Mouse (Mus musculus) layer of hippocampus, postnatal 25 days (tissue): ENCODE measurements at regions not wholly inside any gene's neighbourhood (a gene's known extent, or its start where the extent isn't known, plus 50 kb on each side); places are given as distances from the start of the nearest gene placed in this dataset.
"Not testable (repeated sequence)": the region's sequence is repeated elsewhere in the genome, so short reads cannot be mapped to it uniquely, and the experiment has no call there.

Experiments
- DNase-seq, 2 experiments: peaks; one replicate each; pipeline ENCODE4 v3.0.0; 2022; ENCODE audit warnings: mixed read lengths in 2 of 2, low spot score in 1 of 2; ENCODE audit errors: extremely low spot score in 1 of 2

GRCm38 (mm10) chr1:12519601-12520000, 1105.7 kb downstream of the A830018L16Rik start:
- DNase-seq: no peak

DNA sequence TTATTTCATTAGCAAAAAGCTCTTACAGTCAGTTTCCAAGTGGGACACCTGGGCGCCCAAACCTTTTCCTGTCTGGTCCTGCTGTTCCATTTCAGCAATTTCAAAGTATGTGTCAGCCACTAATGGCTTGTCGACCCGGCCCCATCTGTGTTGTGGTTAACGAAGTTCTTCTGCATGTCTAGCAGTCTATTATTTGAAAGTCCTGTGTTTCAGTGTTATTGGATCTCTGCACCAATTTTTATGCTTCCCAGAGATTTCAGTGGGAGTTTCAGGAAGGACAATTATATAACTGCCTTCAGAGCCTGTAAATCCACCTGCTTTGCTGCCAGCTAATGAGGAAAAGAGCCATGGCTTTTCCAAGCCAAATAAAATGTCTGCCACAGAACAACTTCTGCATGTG, 1142.0 kb downstream of the A830018L16Rik start:
- DNase-seq: peak in 1 of 2 experiments; percentile 12

DNA sequence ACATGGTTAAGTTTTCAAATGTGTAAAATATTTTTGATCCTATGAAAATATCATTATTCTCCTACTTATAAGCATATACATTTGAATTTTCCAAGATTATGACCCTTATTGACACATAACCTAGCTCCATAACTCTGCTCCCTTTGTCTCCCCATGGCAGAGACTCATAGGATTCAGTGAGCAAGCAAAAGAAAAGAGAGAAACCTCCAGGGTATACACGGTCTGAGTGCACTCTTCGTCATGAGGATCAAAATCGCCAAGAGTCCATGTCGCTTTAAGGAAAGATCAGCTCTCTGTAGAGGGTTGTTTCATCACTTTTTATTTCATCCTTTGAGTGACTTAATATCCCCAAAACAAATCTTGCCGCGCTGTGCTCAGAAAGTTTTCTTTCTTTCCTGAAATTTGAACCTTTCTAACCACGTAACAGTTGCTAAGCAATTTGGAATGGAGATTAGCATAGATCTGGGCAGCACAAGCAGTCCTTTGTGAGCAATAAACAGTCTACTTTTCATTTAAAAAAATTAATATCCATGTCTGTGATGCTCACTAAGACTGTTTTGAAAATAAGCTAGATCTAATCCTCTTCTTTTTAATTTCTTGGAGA, 1158.0 kb downstream of the A830018L16Rik start:
- DNase-seq: no peak

- DNase-seq: no peak
Measured at GRCm38 (mm10) chr1:12572770-12573169, 1158.9 kb downstream of the A830018L16Rik start.

- DNase-seq: no peak
Measured at GRCm38 (mm10) chr1:12574274-12574673, 1160.4 kb downstream of the A830018L16Rik start.

DNA sequence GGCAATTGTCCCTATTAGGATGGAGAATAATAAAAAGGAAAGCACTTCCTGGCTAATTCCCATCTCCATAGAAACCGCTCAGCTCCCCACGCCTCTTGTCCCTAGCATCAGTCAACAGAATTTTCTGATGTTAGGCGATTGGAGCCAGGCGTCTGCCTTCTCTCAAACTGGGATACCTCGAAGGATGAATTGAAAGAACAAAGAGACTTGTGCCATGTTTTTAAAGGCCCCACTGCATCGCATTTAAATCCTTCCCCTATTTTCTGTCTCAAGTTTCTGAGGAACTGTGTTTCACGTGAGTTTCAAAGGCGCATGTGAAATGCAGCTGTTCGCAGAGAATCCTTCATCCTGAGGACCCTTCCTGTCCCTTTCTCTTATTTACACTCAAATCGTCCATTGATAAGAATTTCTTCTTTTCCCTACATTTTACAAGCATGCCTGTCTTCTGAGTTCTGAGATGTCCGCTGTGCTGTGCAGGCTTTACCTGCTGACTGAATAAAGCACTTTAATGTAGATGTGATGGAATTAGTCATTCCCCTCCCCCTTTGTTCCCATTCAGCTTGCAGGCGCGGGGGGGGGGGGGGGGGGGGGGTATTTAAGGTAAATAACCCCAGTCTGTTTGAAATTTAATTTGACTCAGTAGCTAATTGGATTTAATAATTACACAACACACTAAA, 1163.3 kb downstream of the A830018L16Rik start:
- no peak for DNase-seq

GRCm38 (mm10) chr1:12577978-12578377, 1164.1 kb downstream of the A830018L16Rik start:
- DNase-seq: no peak

- DNase-seq: no peak
Measured at GRCm38 (mm10) chr1:12583012-12583411, 1169.1 kb downstream of the A830018L16Rik start.

DNA sequence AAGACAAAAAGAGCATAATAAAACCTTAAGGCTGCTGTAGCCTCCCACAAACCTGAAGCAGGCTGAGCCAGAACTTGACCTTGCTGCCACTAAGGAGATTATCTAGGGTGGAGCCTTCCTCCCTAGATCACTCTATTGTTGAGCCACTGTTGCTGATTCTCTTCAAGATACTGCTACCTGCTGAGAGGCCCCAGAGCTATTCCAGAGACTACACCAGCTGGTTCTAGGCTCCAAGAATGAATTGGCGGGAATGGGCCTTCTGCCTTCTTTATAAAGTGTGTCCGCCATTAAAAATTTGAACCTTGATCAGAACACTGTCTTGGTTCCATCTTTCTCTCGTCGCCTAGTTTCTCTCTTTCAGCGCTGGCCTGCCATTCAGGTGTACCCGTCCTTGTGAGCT, 1173.1 kb downstream of the A830018L16Rik start:
- not testable (repeated sequence) for DNase-seq

GRCm38 (mm10) chr1:12612102-12612501, 1198.2 kb downstream of the A830018L16Rik start:
- no peak for DNase-seq

DNA sequence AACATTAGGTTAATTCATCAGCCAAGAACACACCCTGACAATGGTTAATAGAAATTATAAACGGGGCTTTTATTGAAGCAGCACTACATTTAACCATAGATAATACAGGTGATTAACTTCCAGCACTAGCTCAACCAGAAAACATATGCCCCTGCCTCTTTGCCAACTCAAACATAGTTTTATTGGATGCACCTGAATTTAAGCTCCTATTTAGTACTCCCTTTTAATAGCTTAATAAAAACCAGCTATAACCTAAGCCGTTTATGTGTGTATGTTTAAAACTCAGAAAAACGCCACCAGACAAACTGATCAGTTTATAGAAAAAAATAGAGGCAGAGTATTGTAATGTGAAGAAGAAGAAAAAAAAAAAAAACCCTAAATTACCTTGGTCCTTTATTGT, 1201.4 kb downstream of the A830018L16Rik start:
- no peak for DNase-seq

DNA sequence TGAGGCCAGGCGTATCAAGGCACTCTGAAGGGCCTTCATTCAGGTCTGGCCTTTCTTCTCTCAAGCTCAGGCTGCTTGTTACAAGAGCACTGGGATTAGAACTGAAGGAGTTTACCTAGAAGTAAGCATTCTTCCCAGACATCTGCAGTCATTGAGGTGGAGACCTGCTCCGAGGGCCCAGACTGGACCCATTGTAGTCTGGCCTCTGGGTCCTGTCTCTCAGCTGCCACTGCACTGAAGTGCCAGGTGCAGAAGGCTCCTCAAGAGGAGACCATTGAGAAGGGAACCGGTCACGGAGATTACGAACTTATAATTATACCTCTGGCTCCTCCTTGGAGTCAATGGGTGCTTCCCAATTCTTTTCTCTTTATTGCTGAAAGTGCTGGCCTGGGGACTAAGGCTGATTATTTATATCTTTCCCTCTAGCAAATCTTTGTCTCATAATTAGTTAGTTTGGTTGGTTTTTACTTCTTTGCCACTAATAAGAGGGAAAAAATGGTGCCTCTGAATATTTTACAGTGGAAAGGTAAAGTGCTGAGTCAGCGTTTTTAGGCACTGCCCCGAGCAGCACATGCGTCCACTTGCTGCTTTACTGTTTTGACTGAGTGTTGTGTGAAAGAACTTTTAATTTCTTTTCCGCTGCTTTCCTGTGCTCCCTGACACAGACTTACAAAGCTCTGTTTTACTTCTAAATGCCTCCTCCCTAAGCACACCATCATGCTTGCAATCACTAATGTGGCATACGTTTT, 1202.0 kb downstream of the A830018L16Rik start:
- no peak for DNase-seq

GRCm38 (mm10) chr1:12619981-12620380, 1206.1 kb downstream of the A830018L16Rik start:
- DNase-seq: no peak

- DNase-seq: no peak
Measured at GRCm38 (mm10) chr1:12620825-12621224, 1206.9 kb downstream of the A830018L16Rik start.

DNA sequence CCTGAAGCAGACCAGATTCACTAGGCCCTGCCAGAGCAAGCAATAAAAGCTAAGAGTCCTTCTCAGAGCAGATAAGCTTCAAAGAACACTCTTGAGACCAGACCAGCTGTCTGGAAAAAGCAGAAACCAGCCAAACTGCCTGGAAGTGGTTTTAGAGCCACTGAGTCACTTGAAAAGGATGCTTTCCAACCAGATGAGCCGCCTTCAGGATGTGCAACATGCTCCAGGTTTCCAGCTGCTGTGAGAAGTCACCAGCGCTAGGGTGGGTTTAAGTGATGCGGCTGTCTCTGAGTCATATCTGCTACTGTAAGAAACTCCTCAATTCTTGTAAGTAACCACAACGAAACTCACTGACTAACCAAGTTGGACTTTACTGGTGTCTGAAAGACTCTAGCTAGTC, 1209.3 kb downstream of the A830018L16Rik start:
- DNase-seq: no peak

DNA sequence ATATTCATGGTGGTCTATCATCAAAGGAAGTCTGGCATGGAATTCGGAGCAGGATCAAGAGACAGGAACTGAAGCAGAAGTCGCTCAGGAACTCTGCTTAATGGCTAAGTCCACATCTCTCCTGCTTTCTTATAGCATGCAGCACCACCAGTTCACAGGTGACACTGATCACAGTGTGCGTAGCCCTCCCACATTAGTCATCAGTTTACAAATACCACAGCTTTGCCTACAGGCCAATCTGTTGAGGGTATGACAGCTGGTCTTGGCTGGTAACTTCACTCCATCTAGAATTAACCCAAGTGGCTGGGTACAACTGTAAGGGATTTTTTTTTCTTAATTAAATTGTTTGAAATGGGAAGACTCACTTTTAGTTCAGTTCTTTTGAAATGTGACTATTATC, 1219.1 kb downstream of the A830018L16Rik start:
- no peak for DNase-seq

GRCm38 (mm10) chr1:12636326-12637147, 1222.6 kb downstream of the A830018L16Rik start:
- DNase-seq: no peak

DNA sequence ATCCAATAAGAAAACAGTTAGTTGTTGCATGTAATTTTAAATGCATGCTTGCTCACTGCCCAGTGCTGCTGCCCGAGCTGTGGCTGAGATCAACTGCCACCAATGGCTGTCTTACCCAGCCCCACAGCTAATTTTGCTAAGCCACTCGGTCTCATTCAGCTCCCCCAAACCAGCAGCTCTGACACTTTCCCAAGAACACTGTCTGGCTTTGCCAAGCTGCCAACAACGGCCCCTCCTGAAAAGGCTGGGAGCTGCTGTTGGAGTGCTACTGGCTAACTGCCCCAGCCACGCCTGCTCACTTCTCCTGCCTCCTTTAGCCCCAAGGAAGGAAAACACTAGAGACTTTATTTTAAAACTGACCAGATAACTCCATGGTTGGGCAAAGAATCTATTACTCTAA, 1227.1 kb downstream of the A830018L16Rik start:
- no peak for DNase-seq
